Mouse (Mus musculus) neural tube, embryonic 12.5 days (tissue): Measurements from ENCODE around the gene Slco3a1. TPM values are rescaled to one million over a fixed set of nuclear protein-coding genes. Genes with fewer than 3 reads are reported as not detected.

Experiments
- ATAC-seq: fragments of 200-750 bp; cut with Nextera tagmentation; 2 replicates; pipeline ENCODE4 v1.8.0; 2017; ENCODE audit warnings: low read depth, mild to moderate bottlenecking, moderate TSS enrichment, moderate library complexity; ENCODE audit not compliant: low FRiP score
- H3K27ac ChIP-seq: fragments of 300-500 bp; sonication (generic); 2 replicates; pipeline ENCODE4 v1.5.1; 2016
- H3K27me3 ChIP-seq: fragments of 300-500 bp; sonication (generic); replicated peaks from 2 replicates; pipeline ENCODE4 v1.6.1; 2016; ENCODE audit warnings: mild to moderate bottlenecking
- H3K36me3 ChIP-seq: fragments of 300-500 bp; sonication (generic); 2 replicates; pipeline ENCODE4 v1.6.1; 2016; ENCODE audit warnings: mild to moderate bottlenecking
- H3K4me1 ChIP-seq: fragments of 300-500 bp; sonication (generic); 2 replicates; pipeline ENCODE4 v1.6.1; 2016
- H3K4me2 ChIP-seq: fragments of 300-500 bp; sonication (generic); replicated peaks from 2 replicates; pipeline ENCODE4 v1.6.1; 2016; ENCODE audit warnings: mild to moderate bottlenecking
- H3K4me3 ChIP-seq: fragments of 300-500 bp; sonication (generic); 2 replicates; pipeline ENCODE4 v1.5.1; 2016
- H3K9ac ChIP-seq: fragments of 300-500 bp; sonication (generic); 2 replicates; pipeline ENCODE4 v1.6.1; 2016; ENCODE audit warnings: mild to moderate bottlenecking
- H3K9me3 ChIP-seq: fragments of 300-500 bp; sonication (generic); 2 replicates; pipeline ENCODE4 v1.6.1; 2016; ENCODE audit warnings: mild to moderate bottlenecking
- WGBS: fragments of 180-500 bp; shearing (Covaris S2); methylation state at CpG from one replicate; pipeline ENCODE4 v1.1.7; 2016; 5-methylcytosine and 5-hydroxymethylcytosine counted together
- polyA plus RNA-seq: library from polyadenylated mRNA; unstranded; fragments of >200 nt; fragmentation: Nextera tagmentation; extraction: Ambion mirVana; gene quantifications from 2 replicates; pipeline ENCODE4 v1.2.1, GENCODE M21; 2016

Slco3a1 gene
- polyA plus RNA-seq = 22.5 and 26.6 TPM in 2 replicates

- H3K9me3 ChIP-seq = no peaks in the 10 kb centered on the region
- peak within 1 kb of the TSS; percentile 78 for H3K4me3 ChIP-seq
- peak within 1 kb of the TSS; percentile 67 for H3K27ac ChIP-seq
- peak within 1 kb of the TSS; percentile 91 for H3K4me2 ChIP-seq
- H3K27me3 ChIP-seq = peaks cover 11% of the 10 kb centered on the region
- H3K36me3 ChIP-seq = no peaks in the 10 kb centered on the region
- peak within 1 kb of the TSS; percentile 79 for H3K9ac ChIP-seq
- 1% methylated on average over 60 of the region's 66 CpGs for WGBS
- peak; percentile 89 for ATAC-seq
- peaks cover 7% of the 10 kb centered on the region; the same call in 1 of the 2 replicates for H3K4me1 ChIP-seq
These were observed at the start of gene Slco3a1 for GRCm38 (mm10) chr7:74554608-74555311. Gene Slco3a1, minus strand, starts transcription at chr7:74554780.

- 96% methylated on average over 5 of the region's 5 CpGs for WGBS
- no peaks in the 10 kb centered on the region for H3K4me1 ChIP-seq
- H3K9me3 ChIP-seq = no peaks in the 10 kb centered on the region
- no peaks in the 10 kb centered on the region for H3K27me3 ChIP-seq
- no peak overlapping the region for H3K27ac ChIP-seq
- H3K9ac ChIP-seq = no peak overlapping the region
- no peaks in the 10 kb centered on the region for H3K36me3 ChIP-seq
- no peak for ATAC-seq
- H3K4me3 ChIP-seq = no peak overlapping the region
- no peak overlapping the region for H3K4me2 ChIP-seq
These were observed 46.4 kb upstream of the Slco3a1 start for GRCm38 (mm10) chr7:74600996-74601395.

- 86% methylated on average over 1 of the region's 1 CpGs for WGBS
- H3K9ac ChIP-seq = no peak overlapping the region
- no peak for ATAC-seq
These were observed 24.8 kb upstream of the Slco3a1 start for GRCm38 (mm10) chr7:74579411-74579810.

DNA sequence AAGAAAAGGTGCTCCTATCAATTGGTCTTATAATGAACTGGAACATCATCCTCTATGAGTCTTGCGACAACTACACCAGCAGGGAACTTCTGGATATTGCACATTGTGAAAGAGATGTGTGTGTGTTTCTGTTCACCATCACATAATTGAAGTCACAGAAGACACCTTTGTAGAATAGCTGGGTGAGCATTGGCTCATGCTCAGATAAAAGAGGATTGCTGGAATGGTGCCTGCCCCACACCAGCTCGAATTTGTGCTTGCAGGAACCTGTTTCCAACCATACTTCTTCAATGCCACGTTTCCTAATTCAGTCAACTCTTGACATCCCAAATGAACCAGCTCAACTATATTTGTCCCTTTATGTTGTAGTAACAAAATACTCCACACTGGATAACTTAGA is 21.1 kb upstream of the Slco3a1 start:
- no peak for ATAC-seq
- WGBS = 76% methylated on average over 3 of the region's 3 CpGs

More at GRCm38 (mm10) chr7:74579411-74579810, 24.8 kb upstream of the Slco3a1 start:
- no peak overlapping the region for H3K4me2 ChIP-seq
- no peaks in the 10 kb centered on the region for H3K36me3 ChIP-seq
- no peaks in the 10 kb centered on the region for H3K27me3 ChIP-seq
- H3K27ac ChIP-seq = no peak overlapping the region
- H3K4me3 ChIP-seq = no peak overlapping the region
- H3K4me1 ChIP-seq = no peaks in the 10 kb centered on the region
- H3K9me3 ChIP-seq = no peaks in the 10 kb centered on the region

GRCm38 (mm10) chr7:74555416-74555815 is 836 bp upstream of the Slco3a1 start:
- Histone ChIP-seq H3K4me2 (peak overlapping the region; percentile 91), H3K4me1 (peaks cover 7% of the 10 kb centered on the region; the same call in 1 of the 2 replicates), H3K9ac (peak overlapping the region; percentile 79; the same call in 1 of the 2 replicates), H3K4me3 (peak overlapping the region; percentile 78), H3K36me3 (no peaks in the 10 kb centered on the region), H3K9me3 (no peaks in the 10 kb centered on the region), H3K27me3 (peaks cover 11% of the 10 kb centered on the region), H3K27ac (no peak overlapping the region)
- 18% methylated on average over 6 of the region's 6 CpGs for WGBS
- ATAC-seq = peak; percentile 23; the same call in 1 of the 2 replicates

More for the DNA sequence above, 21.1 kb upstream of the Slco3a1 start:
- Histone ChIP-seq H3K4me2 (no peak overlapping the region), H3K27me3 (no peaks in the 10 kb centered on the region), H3K9ac (no peak overlapping the region), H3K4me3 (no peak overlapping the region), H3K9me3 (no peaks in the 10 kb centered on the region), H3K4me1 (no peaks in the 10 kb centered on the region), H3K36me3 (no peaks in the 10 kb centered on the region), H3K27ac (no peak overlapping the region)

DNA sequence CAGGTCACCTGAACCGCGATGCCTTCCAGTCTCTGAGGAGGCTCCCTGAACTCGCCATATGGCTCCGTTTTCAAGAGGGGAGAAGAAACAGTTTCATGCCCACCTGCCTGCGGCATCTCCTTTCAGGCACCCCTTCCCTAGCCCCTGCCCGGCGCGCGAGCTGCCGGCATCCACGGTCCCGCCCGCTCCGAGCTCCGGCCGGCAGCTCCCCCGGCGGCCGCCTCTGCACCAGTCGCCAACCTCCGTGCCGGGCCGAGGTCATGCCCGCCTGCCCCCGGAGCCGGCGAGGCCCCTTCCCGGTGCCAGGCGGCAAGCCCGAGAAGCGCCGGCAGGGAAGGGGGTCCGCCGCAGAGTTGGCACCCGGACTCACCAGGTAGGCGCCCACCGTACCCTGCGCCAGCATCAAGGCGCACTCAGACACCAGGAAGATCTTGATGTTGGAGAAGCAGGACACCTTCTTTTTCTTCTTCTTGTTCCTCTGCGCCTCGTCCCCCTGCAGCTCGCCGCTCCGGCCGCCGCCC is 479 bp downstream of the Slco3a1 start:
- under 1% methylated on average over 44 of the region's 46 CpGs for WGBS
- H3K4me1 ChIP-seq = peaks cover 7% of the 10 kb centered on the region; the same call in 1 of the 2 replicates
- H3K27ac ChIP-seq = peak overlapping the region; percentile 67; the same call in 1 of the 2 replicates
- no peaks in the 10 kb centered on the region for H3K36me3 ChIP-seq
- H3K4me3 ChIP-seq = peak overlapping the region; percentile 78
- peak overlapping the region; percentile 91 for H3K4me2 ChIP-seq
- peaks cover 11% of the 10 kb centered on the region for H3K27me3 ChIP-seq
- peak; percentile 65 for ATAC-seq
- no peaks in the 10 kb centered on the region for H3K9me3 ChIP-seq
- peak overlapping the region; percentile 79 for H3K9ac ChIP-seq

DNA sequence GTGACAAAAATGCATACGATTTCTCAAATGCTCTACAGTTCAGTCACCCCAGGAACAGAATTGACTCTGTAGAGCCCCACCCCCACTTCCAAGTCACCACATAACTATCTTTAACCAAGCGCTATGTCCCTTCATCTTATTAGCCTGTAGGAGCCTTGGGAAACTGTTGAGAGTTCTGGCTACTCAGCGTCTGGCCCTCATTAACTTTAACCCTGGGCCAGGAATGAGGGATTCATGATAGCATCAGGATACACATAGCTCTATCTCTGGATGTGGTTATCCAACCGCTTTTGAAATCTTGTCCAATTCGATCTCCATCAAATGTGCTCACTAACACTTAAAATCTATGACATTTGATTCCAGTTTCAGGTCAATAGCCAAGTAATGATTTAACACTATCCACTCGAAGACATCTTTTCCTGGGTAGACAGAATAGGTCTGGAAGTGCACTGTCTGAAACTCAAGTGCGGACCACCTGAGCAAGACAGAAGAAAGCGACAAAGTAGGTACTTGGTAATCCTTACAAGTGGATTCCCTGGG is 1.4 kb downstream of the Slco3a1 start:
- H3K27me3 ChIP-seq = peaks cover 11% of the 10 kb centered on the region
- H3K4me3 ChIP-seq = peak overlapping the region; percentile 78
- 0 out of 2 replicates have a peak overlapping the region, but pooled peaks have one; percentile 79 for H3K9ac ChIP-seq
- ATAC-seq = no peak
- peaks cover 7% of the 10 kb centered on the region; the same call in 1 of the 2 replicates for H3K4me1 ChIP-seq
- H3K4me2 ChIP-seq = peak overlapping the region; percentile 91
- H3K27ac ChIP-seq = no peak overlapping the region
- 66% methylated on average over 8 of the region's 8 CpGs for WGBS
- no peaks in the 10 kb centered on the region for H3K9me3 ChIP-seq
- H3K36me3 ChIP-seq = no peaks in the 10 kb centered on the region

DNA sequence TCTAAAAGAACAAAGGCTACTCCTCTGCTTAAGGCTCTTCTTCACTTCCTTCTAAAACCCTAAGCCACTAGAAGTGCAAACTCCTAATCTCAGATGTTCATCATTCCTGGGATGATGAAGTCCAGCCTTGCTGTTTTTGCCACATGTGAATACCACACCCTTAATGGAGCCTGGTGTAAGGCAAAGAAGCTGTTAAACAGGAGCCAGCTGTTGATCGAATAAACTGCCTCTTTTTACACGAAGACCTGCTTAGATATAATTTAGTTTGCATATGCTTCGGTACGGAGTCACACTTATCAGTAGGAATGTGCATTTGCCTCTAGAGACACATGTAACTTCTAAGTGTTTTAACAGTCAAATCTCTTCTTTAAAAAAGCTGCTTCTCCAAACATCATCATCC is 2.0 kb downstream of the Slco3a1 start:
- H3K4me2 ChIP-seq = peak overlapping the region; percentile 91
- no peak overlapping the region for H3K27ac ChIP-seq
- H3K4me1 ChIP-seq = peaks cover 7% of the 10 kb centered on the region; the same call in 1 of the 2 replicates
- H3K9ac ChIP-seq = no peak overlapping the region
- WGBS = 75% methylated on average over 4 of the region's 4 CpGs
- H3K36me3 ChIP-seq = no peaks in the 10 kb centered on the region
- H3K9me3 ChIP-seq = no peaks in the 10 kb centered on the region
- no peak for ATAC-seq
- peak overlapping the region; percentile 11; the same call in 1 of the 2 replicates for H3K4me3 ChIP-seq
- H3K27me3 ChIP-seq = peaks cover 11% of the 10 kb centered on the region

GRCm38 (mm10) chr7:74552000-74552358 is 2.6 kb downstream of the Slco3a1 start:
- H3K4me3 ChIP-seq = peak overlapping the region; percentile 5; the same call in 1 of the 2 replicates
- ATAC-seq = no peak
- peaks cover 7% of the 10 kb centered on the region; the same call in 1 of the 2 replicates for H3K4me1 ChIP-seq

GRCm38 (mm10) chr7:74551338-74551999 is 3.1 kb downstream of the Slco3a1 start:
- Histone ChIP-seq H3K4me2 (peak overlapping the region; percentile 91), H3K27me3 (peaks cover 11% of the 10 kb centered on the region), H3K9ac (no peak overlapping the region), H3K4me1 (peaks cover 7% of the 10 kb centered on the region; the same call in 1 of the 2 replicates), H3K27ac (no peak overlapping the region), H3K9me3 (no peaks in the 10 kb centered on the region), H3K36me3 (no peaks in the 10 kb centered on the region), H3K4me3 (no peak overlapping the region)
- WGBS = 87% methylated on average over 9 of the region's 9 CpGs
- ATAC-seq = no peak

More at GRCm38 (mm10) chr7:74552000-74552358, 2.6 kb downstream of the Slco3a1 start:
- H3K36me3 ChIP-seq = no peaks in the 10 kb centered on the region
- H3K9ac ChIP-seq = no peak overlapping the region
- no peaks in the 10 kb centered on the region for H3K9me3 ChIP-seq
- H3K4me2 ChIP-seq = peak overlapping the region; percentile 91
- peaks cover 11% of the 10 kb centered on the region for H3K27me3 ChIP-seq
- H3K27ac ChIP-seq = no peak overlapping the region
- WGBS = 41% methylated on average over 2 of the region's 2 CpGs

- WGBS = 40% methylated on average over 6 of the region's 6 CpGs
These were observed 4.9 kb downstream of the Slco3a1 start for GRCm38 (mm10) chr7:74549686-74550085.

More at GRCm38 (mm10) chr7:74549686-74550085, 4.9 kb downstream of the Slco3a1 start:
- no peak for ATAC-seq
- Histone ChIP-seq H3K4me1 (peaks cover 5% of the 10 kb centered on the region; the same call in 1 of the 2 replicates), H3K27ac (no peak overlapping the region), H3K27me3 (peaks cover 11% of the 10 kb centered on the region), H3K4me3 (no peak overlapping the region), H3K9ac (no peak overlapping the region), H3K36me3 (no peaks in the 10 kb centered on the region), H3K9me3 (no peaks in the 10 kb centered on the region), H3K4me2 (no peak overlapping the region)
